Mouse (Mus musculus): ENCODE measurements around the gene Cd44. TPM values are rescaled to one million over a fixed set of nuclear protein-coding genes. Genes with fewer than 3 reads are reported as not detected.

Gene Cd44
- polyA plus RNA-seq, 1 experiment from 2014 or later, result 2.2 TPM

GRCm38 (mm10) chr2:102828381-102828780 lies 73.1 kb downstream of the Cd44 start:
- H3K4me3 ChIP-seq (ENCODE audit: low read depth, low read length), result no peak overlapping the region
- ATAC-seq (ENCODE audit: insufficient read depth, low FRiP score, low TSS enrichment), result no peak
- no peaks in the 10 kb centered on the region for H3K4me1 ChIP-seq (ENCODE audit: control insufficient read depth, insufficient read depth, low read length)
- H3K27ac ChIP-seq (ENCODE audit: low read depth, low read length), result no peak overlapping the region
- H3K27me3 ChIP-seq (ENCODE audit: control insufficient read depth, insufficient read depth, low read length), result no peaks in the 10 kb centered on the region
- DNase-seq (ENCODE audit: low spot score), result no peak
- no peaks in the 10 kb centered on the region for H3K9me3 ChIP-seq (ENCODE audit: control insufficient read depth, low read length)
- no peaks in the 10 kb centered on the region for H3K36me3 ChIP-seq (ENCODE audit: control insufficient read depth, insufficient read depth, low read length)
- WGBS, result 56% methylated on average over 7 of the region's 7 CpGs
- H3K9ac ChIP-seq (ENCODE audit: low read length), result no peak overlapping the region
- no peak overlapping the region for H3K4me2 ChIP-seq (ENCODE audit: low read depth)

- H3K4me3 ChIP-seq (ENCODE audit: low read depth, low read length), result no peak overlapping the region
- no peaks in the 10 kb centered on the region for H3K4me1 ChIP-seq (ENCODE audit: control insufficient read depth, insufficient read depth, low read length)
- H3K36me3 ChIP-seq (ENCODE audit: control insufficient read depth, insufficient read depth, low read length), result no peaks in the 10 kb centered on the region
- no peak overlapping the region for H3K4me2 ChIP-seq (ENCODE audit: low read depth)
- H3K27ac ChIP-seq (ENCODE audit: low read depth, low read length), result no peak overlapping the region
- no peaks in the 10 kb centered on the region for H3K27me3 ChIP-seq (ENCODE audit: control insufficient read depth, insufficient read depth, low read length)
- no peak overlapping the region for H3K9ac ChIP-seq (ENCODE audit: low read length)
- WGBS, result 58% methylated on average over 1 of the region's 1 CpGs
- no peaks in the 10 kb centered on the region for H3K9me3 ChIP-seq (ENCODE audit: control insufficient read depth, low read length)
- no peak for ATAC-seq (ENCODE audit: insufficient read depth, low FRiP score, low TSS enrichment)
- DNase-seq (ENCODE audit: low spot score), result no peak
Measured at GRCm38 (mm10) chr2:102827841-102828240, 73.6 kb downstream of the Cd44 start.

GRCm38 (mm10) chr2:102825961-102826633 lies 75.4 kb downstream of the Cd44 start:
- Histone ChIP-seq H3K4me3 (ENCODE audit: low read depth, low read length) (no peak overlapping the region), H3K4me1 (ENCODE audit: control insufficient read depth, insufficient read depth, low read length) (no peaks in the 10 kb centered on the region), H3K27me3 (ENCODE audit: control insufficient read depth, insufficient read depth, low read length) (no peaks in the 10 kb centered on the region), H3K36me3 (ENCODE audit: control insufficient read depth, insufficient read depth, low read length) (no peaks in the 10 kb centered on the region), H3K27ac (ENCODE audit: low read depth, low read length) (no peak overlapping the region), H3K9me3 (ENCODE audit: control insufficient read depth, low read length) (no peaks in the 10 kb centered on the region), H3K4me2 (ENCODE audit: low read depth) (no peak overlapping the region), H3K9ac (ENCODE audit: low read length) (no peak overlapping the region)
- DNase-seq (ENCODE audit: low spot score) (no peak), ATAC-seq (ENCODE audit: insufficient read depth, low FRiP score, low TSS enrichment) (no peak)
- 90% methylated on average over 9 of the region's 9 CpGs for WGBS

- ATAC-seq (ENCODE audit: insufficient read depth, low FRiP score, low TSS enrichment) (no peak), DNase-seq (ENCODE audit: low spot score) (no peak)
- Histone ChIP-seq H3K4me3 (ENCODE audit: low read depth, low read length) (no peak overlapping the region), H3K9ac (ENCODE audit: low read length) (no peak overlapping the region), H3K4me1 (ENCODE audit: control insufficient read depth, insufficient read depth, low read length) (no peaks in the 10 kb centered on the region), H3K27me3 (ENCODE audit: control insufficient read depth, insufficient read depth, low read length) (no peaks in the 10 kb centered on the region), H3K36me3 (ENCODE audit: control insufficient read depth, insufficient read depth, low read length) (no peaks in the 10 kb centered on the region), H3K27ac (ENCODE audit: low read depth, low read length) (no peak overlapping the region), H3K9me3 (ENCODE audit: control insufficient read depth, low read length) (no peaks in the 10 kb centered on the region), H3K4me2 (ENCODE audit: low read depth) (no peak overlapping the region)
- WGBS, result 88% methylated on average over 6 of the region's 6 CpGs
Measured at GRCm38 (mm10) chr2:102822036-102822435, 79.4 kb downstream of the Cd44 start.

- 76% methylated on average over 8 of the region's 8 CpGs for WGBS
Measured at GRCm38 (mm10) chr2:102820790-102821189, 80.7 kb downstream of the Cd44 start.

GRCm38 (mm10) chr2:102820225-102820711 lies 81.2 kb downstream of the Cd44 start:
- no peaks in the 10 kb centered on the region for H3K4me1 ChIP-seq (ENCODE audit: control insufficient read depth, insufficient read depth, low read length)
- H3K9me3 ChIP-seq (ENCODE audit: control insufficient read depth, low read length), result no peaks in the 10 kb centered on the region
- H3K27ac ChIP-seq (ENCODE audit: low read depth, low read length), result no peak overlapping the region
- 35% methylated on average over 5 of the region's 5 CpGs for WGBS
- H3K36me3 ChIP-seq (ENCODE audit: control insufficient read depth, insufficient read depth, low read length), result no peaks in the 10 kb centered on the region
- ATAC-seq (ENCODE audit: insufficient read depth, low FRiP score, low TSS enrichment), result peak; percentile 76
- peak; percentile 50 for DNase-seq (ENCODE audit: low spot score)
- H3K4me3 ChIP-seq (ENCODE audit: low read depth, low read length), result no peak overlapping the region
- no peaks in the 10 kb centered on the region for H3K27me3 ChIP-seq (ENCODE audit: control insufficient read depth, insufficient read depth, low read length)
- H3K9ac ChIP-seq (ENCODE audit: low read length), result no peak overlapping the region
- H3K4me2 ChIP-seq (ENCODE audit: low read depth), result no peak overlapping the region

More at GRCm38 (mm10) chr2:102820790-102821189, 80.7 kb downstream of the Cd44 start:
- H3K36me3 ChIP-seq (ENCODE audit: control insufficient read depth, insufficient read depth, low read length), result no peaks in the 10 kb centered on the region
- no peak overlapping the region for H3K4me3 ChIP-seq (ENCODE audit: low read depth, low read length)
- H3K9me3 ChIP-seq (ENCODE audit: control insufficient read depth, low read length), result no peaks in the 10 kb centered on the region
- DNase-seq (ENCODE audit: low spot score) (no peak), ATAC-seq (ENCODE audit: insufficient read depth, low FRiP score, low TSS enrichment) (no peak)
- H3K27ac ChIP-seq (ENCODE audit: low read depth, low read length), result no peak overlapping the region
- no peaks in the 10 kb centered on the region for H3K27me3 ChIP-seq (ENCODE audit: control insufficient read depth, insufficient read depth, low read length)
- no peaks in the 10 kb centered on the region for H3K4me1 ChIP-seq (ENCODE audit: control insufficient read depth, insufficient read depth, low read length)
- no peak overlapping the region for H3K4me2 ChIP-seq (ENCODE audit: low read depth)
- no peak overlapping the region for H3K9ac ChIP-seq (ENCODE audit: low read length)

- Histone ChIP-seq H3K9me3 (ENCODE audit: control insufficient read depth, low read length) (no peaks in the 10 kb centered on the region), H3K27ac (ENCODE audit: low read depth, low read length) (no peak overlapping the region), H3K9ac (ENCODE audit: low read length) (no peak overlapping the region), H3K27me3 (ENCODE audit: control insufficient read depth, insufficient read depth, low read length) (no peaks in the 10 kb centered on the region), H3K36me3 (ENCODE audit: control insufficient read depth, insufficient read depth, low read length) (no peaks in the 10 kb centered on the region), H3K4me2 (ENCODE audit: low read depth) (no peak overlapping the region), H3K4me3 (ENCODE audit: low read depth, low read length) (no peak overlapping the region), H3K4me1 (ENCODE audit: control insufficient read depth, insufficient read depth, low read length) (no peaks in the 10 kb centered on the region)
- WGBS, result 58% methylated on average over 6 of the region's 6 CpGs
- ATAC-seq (ENCODE audit: insufficient read depth, low FRiP score, low TSS enrichment), result no peak
- DNase-seq (ENCODE audit: low spot score), result no peak
Measured at GRCm38 (mm10) chr2:102815289-102815809, 86.1 kb downstream of the Cd44 start.

- no peak overlapping the region for H3K27ac ChIP-seq (ENCODE audit: low read depth, low read length)
- no peaks in the 10 kb centered on the region for H3K27me3 ChIP-seq (ENCODE audit: control insufficient read depth, insufficient read depth, low read length)
- ATAC-seq (ENCODE audit: insufficient read depth, low FRiP score, low TSS enrichment) (no peak), DNase-seq (ENCODE audit: low spot score) (no peak)
- no peak overlapping the region for H3K9ac ChIP-seq (ENCODE audit: low read length)
- 71% methylated on average over 4 of the region's 4 CpGs for WGBS
- no peaks in the 10 kb centered on the region for H3K4me1 ChIP-seq (ENCODE audit: control insufficient read depth, insufficient read depth, low read length)
- H3K4me3 ChIP-seq (ENCODE audit: low read depth, low read length), result no peak overlapping the region
- no peak overlapping the region for H3K4me2 ChIP-seq (ENCODE audit: low read depth)
- no peaks in the 10 kb centered on the region for H3K36me3 ChIP-seq (ENCODE audit: control insufficient read depth, insufficient read depth, low read length)
- no peaks in the 10 kb centered on the region for H3K9me3 ChIP-seq (ENCODE audit: control insufficient read depth, low read length)
Measured at GRCm38 (mm10) chr2:102812756-102813155, 88.7 kb downstream of the Cd44 start.

- no peaks in the 10 kb centered on the region for H3K36me3 ChIP-seq (ENCODE audit: control insufficient read depth, insufficient read depth, low read length)
- no peak overlapping the region for H3K4me2 ChIP-seq (ENCODE audit: low read depth)
- no peak overlapping the region for H3K9ac ChIP-seq (ENCODE audit: low read length)
- H3K4me3 ChIP-seq (ENCODE audit: low read depth, low read length), result no peak overlapping the region
- H3K4me1 ChIP-seq (ENCODE audit: control insufficient read depth, insufficient read depth, low read length), result no peaks in the 10 kb centered on the region
- H3K9me3 ChIP-seq (ENCODE audit: control insufficient read depth, low read length), result no peaks in the 10 kb centered on the region
- H3K27ac ChIP-seq (ENCODE audit: low read depth, low read length), result no peak overlapping the region
- ATAC-seq (ENCODE audit: insufficient read depth, low FRiP score, low TSS enrichment), result no peak
- 88% methylated on average over 1 of the region's 1 CpGs for WGBS
- DNase-seq (ENCODE audit: low spot score), result no peak
- H3K27me3 ChIP-seq (ENCODE audit: control insufficient read depth, insufficient read depth, low read length), result no peaks in the 10 kb centered on the region
Measured at GRCm38 (mm10) chr2:102809436-102809835, 92.0 kb downstream of the Cd44 start.
